Mouse (Mus musculus) CD4-positive, CD25-positive, alpha-beta regulatory T cell, adult 4 months (primary cell): ENCODE results near the gene Rplp1. TPM values are rescaled to one million over a fixed set of nuclear protein-coding genes. Genes with fewer than 3 reads are reported as not detected.

Experiments
- ATAC-seq: one replicate; pipeline ENCODE4 v1.8.0; 2017
- polyA plus RNA-seq, 2 experiments: library from polyadenylated mRNA; unstranded; fragments of 100-300 nt; shearing (Covaris generic); gene quantifications; one replicate each; pipeline ENCODE4 v1.2.1; 2017

The Rplp1 gene
- polyA plus RNA-seq, 2 experiments from 2014 or later = 3,273 to 3,796 TPM

DNA sequence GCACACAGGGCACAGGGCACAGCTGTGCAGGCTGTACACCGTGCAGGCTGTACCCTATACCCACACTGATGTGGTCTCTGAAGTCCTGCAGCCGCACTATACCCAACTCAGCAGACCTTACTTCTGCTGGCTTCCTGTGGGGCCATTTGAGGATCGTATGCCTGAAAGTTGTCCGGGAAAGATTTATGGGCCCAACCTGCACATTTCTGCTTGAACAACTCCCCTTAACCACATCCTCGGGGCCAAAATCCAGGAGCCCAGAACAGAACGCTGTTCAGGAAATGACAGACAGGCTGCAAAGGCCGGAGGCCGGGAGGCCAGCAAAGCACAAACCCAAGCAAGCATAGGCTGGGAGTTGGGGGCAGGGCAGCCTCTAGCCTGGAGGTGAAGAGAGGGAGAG lies 41.0 kb downstream of the Rplp1 start:
- ATAC-seq = no peak

DNA sequence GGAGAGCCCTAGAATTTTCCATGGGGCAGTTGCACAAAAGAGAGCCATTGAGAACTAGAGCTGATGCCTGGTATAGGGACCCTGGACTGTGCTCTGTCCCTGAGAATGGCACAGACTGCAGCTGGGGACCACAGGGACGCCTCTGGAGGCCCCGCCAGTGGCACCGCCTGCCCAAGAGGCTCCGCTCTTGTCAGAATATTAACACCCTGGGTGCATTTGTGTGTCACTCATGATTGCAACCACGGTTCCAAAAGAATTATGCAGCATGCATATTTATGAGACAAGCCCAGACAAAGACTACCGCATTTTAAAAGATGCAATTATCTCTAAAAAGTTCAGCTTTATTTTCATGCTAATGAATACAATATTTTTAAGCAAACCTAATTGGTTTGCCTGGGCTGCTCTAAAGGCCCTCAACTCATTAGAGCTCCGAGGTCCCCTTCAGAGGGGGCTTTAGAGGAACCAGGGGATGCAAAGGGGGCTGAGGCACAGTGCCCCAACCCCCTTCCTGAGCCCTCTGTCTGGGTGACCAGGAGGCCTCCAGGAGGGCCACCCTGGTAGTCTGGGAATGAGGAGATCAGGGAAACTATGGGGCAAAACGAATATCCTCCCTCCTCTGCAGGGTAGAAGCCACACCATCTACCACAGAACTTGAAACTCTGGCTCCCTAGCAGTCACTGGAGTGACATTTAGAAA lies 41.9 kb downstream of the Rplp1 start:
- no peak for ATAC-seq

DNA sequence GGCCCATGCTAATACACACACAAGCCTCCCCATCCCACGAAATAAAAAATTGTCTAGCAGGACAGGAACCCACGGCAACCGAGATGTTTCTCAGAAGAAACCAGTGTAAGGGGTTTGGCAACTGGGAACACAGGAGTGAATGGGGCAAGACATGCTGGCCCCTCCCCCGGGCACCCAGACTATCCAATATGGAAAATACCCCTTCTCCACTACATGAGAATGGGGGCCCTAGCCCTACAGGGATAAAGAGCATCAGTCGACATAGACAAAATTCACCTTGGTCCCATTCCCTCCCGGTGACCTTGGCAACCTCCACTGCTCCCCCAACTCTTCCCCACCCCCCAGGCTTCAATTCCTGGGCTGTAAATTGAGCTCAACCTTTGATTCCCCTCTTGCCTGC lies 42.5 kb downstream of the Rplp1 start:
- no peak for ATAC-seq

DNA sequence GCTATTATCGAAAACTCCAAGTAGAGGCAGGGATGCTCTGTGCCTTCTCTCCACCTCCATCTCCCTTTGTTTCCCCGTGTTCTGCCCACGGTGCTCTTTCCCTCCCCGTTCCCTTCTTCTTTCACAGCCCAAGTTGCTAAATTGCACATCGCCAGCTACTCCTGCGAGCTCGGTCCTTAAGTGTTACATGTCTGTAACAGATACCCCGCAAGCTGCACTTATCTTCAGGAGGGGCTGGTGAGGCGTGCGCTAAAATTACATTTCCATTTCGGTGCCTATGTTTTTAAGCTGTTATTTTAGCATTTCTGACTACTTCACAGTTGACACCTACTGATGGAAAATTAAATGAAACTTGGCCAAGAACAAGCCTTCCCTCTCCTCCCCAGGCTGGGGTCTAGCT lies 46.7 kb downstream of the Rplp1 start:
- no peak for ATAC-seq

Other genes starting within 250 kb of the Rplp1 start
- 10 to 100 TPM in 1 of 2 experiments, 1 to 10 TPM in 1; 6.6 to 14.8 TPM for gene Kif23, start 32.2 kb upstream of the Rplp1 start, polyA plus RNA-seq
- gene Paqr5, start 112.3 kb upstream of the Rplp1 start, polyA plus RNA-seq = 1 to 10 TPM in 1 of 2 experiments, under 1 TPM in 1; 0.54 to 1.2 TPM
- gene Glce, start 208.1 kb upstream of the Rplp1 start, polyA plus RNA-seq = 1 to 10 TPM; 7.4 to 8.2 TPM